Comparison of ENCODE assay signal across 17 mouse cellular contexts in genomic region chr2:61398633-61399032, GRCm38 (mm10).
DNase-seq lines count a peak whose midpoint lies in the region; ATAC-seq and TF ChIP-seq lines count a peak whose summit lies in the region.
"Had no signal": no experiment of that assay in that cellular context is flagged by ENCODE, and none has a peak within 500 bp of the region (broad histone marks: within the 10 kb centered on the region; RNA-seq: fewer than 3 reads in every experiment).

No protein-coding gene starts in this region.

- H3K9me3 ChIP-seq in forebrain, embryonic 14.5 days (replicated peaks; ENCODE audit: control insufficient read depth, low read length), result no peaks in the 10 kb centered on the region
- H3K9me3 ChIP-seq in forebrain, embryonic 12.5 days, result no peaks in the 10 kb centered on the region
- H3K9me3 ChIP-seq in hindbrain, embryonic 13.5 days, result no peaks in the 10 kb centered on the region
- no peaks in the 10 kb centered on the region for H3K9me3 ChIP-seq in hindbrain, embryonic 11.5 days (ENCODE audit: control insufficient read depth, low read length)
- H3K9me3 ChIP-seq in hindbrain, postnatal 0 days (ENCODE audit: low read length), result no peaks in the 10 kb centered on the region
- H3K9me3 ChIP-seq: midbrain, embryonic 12.5 days; stomach, embryonic 15.5 days had no signal

- H3K27me3 ChIP-seq in forebrain, embryonic 14.5 days (replicated peaks; ENCODE audit: control insufficient read depth, insufficient read depth, low read length), result no peaks in the 10 kb centered on the region
- H3K27me3 ChIP-seq in forebrain, embryonic 12.5 days, result peaks cover 4% of the 10 kb centered on the region; the same call in 1 of the 2 replicates
- no peaks in the 10 kb centered on the region for H3K27me3 ChIP-seq in hindbrain, embryonic 13.5 days
- H3K27me3 ChIP-seq in hindbrain, embryonic 11.5 days (ENCODE audit: control insufficient read depth, insufficient read depth, low read length), result no peaks in the 10 kb centered on the region
- H3K27me3 ChIP-seq in hindbrain, postnatal 0 days (ENCODE audit: insufficient read depth, low read length), result no peaks in the 10 kb centered on the region
- H3K27me3 ChIP-seq: midbrain, embryonic 12.5 days; stomach, embryonic 15.5 days had no signal

- WGBS in forebrain, embryonic 14.5 days, result 73% methylated on average over 9 of the region's 9 CpGs
- whole genome bisulfite sequencing in forebrain, embryonic 12.5 days, result 82% methylated on average over 9 of the region's 9 CpGs
- WGBS in hindbrain, embryonic 13.5 days, result 47% methylated on average over 9 of the region's 9 CpGs
- WGBS in hindbrain, embryonic 11.5 days, result 69% methylated on average over 9 of the region's 9 CpGs
- 45% methylated on average over 9 of the region's 9 CpGs for WGBS in hindbrain, postnatal 0 days

- no peak for ATAC-seq in forebrain, embryonic 14.5 days
- ATAC-seq in forebrain, embryonic 12.5 days (ENCODE audit: low FRiP score), result no peak
- no peak for ATAC-seq in hindbrain, embryonic 13.5 days (ENCODE audit: low FRiP score)
- ATAC-seq in hindbrain, embryonic 11.5 days (ENCODE audit: low FRiP score), result no peak
- ATAC-seq in hindbrain, postnatal 0 days, result no peak
- ATAC-seq: activated CD4-positive, CD25-positive, alpha-beta regulatory T cell, adult 4 months had no signal

- H3K36me3 ChIP-seq in forebrain, embryonic 14.5 days (ENCODE audit: control insufficient read depth, insufficient read depth, low read length), result no peaks in the 10 kb centered on the region
- H3K36me3 ChIP-seq in forebrain, embryonic 12.5 days (replicated peaks), result no peaks in the 10 kb centered on the region
- H3K36me3 ChIP-seq in hindbrain, embryonic 13.5 days, result no peaks in the 10 kb centered on the region
- no peaks in the 10 kb centered on the region for H3K36me3 ChIP-seq in hindbrain, embryonic 11.5 days (ENCODE audit: control insufficient read depth, insufficient read depth, low read length)
- no peaks in the 10 kb centered on the region for H3K36me3 ChIP-seq in hindbrain, postnatal 0 days (ENCODE audit: insufficient read depth, low read length)
- H3K36me3 ChIP-seq: midbrain, embryonic 12.5 days; stomach, embryonic 15.5 days had no signal

- no peak overlapping the region for H3K4me2 ChIP-seq in forebrain, embryonic 14.5 days (ENCODE audit: low read length)
- H3K4me2 ChIP-seq in forebrain, embryonic 12.5 days, result no peak overlapping the region
- H3K4me2 ChIP-seq in hindbrain, embryonic 13.5 days, result peak overlapping the region; percentile 22; the same call in 1 of the 2 replicates
- H3K4me2 ChIP-seq in hindbrain, embryonic 11.5 days (replicated peaks; ENCODE audit: low read depth, low read length), result no peak overlapping the region
- no peak overlapping the region for H3K4me2 ChIP-seq in hindbrain, postnatal 0 days (ENCODE audit: low read depth, low read length)
- H3K4me2 ChIP-seq: midbrain, embryonic 12.5 days; stomach, embryonic 15.5 days had no signal

- peaks cover 12% of the 10 kb centered on the region; the same call in 1 of the 2 replicates for H3K4me1 ChIP-seq in forebrain, embryonic 14.5 days (ENCODE audit: control insufficient read depth, insufficient read depth, low read length)
- peaks cover 5% of the 10 kb centered on the region for H3K4me1 ChIP-seq in forebrain, embryonic 12.5 days
- H3K4me1 ChIP-seq in hindbrain, embryonic 13.5 days (replicated peaks), result peaks cover 20% of the 10 kb centered on the region
- H3K4me1 ChIP-seq in hindbrain, embryonic 11.5 days (replicated peaks; ENCODE audit: control insufficient read depth, insufficient read depth, low read length), result no peaks in the 10 kb centered on the region
- H3K4me1 ChIP-seq in hindbrain, postnatal 0 days (ENCODE audit: insufficient read depth, low read length), result no peaks in the 10 kb centered on the region

- no peak overlapping the region for H3K9ac ChIP-seq in forebrain, embryonic 14.5 days (ENCODE audit: low read length)
- no peak overlapping the region for H3K9ac ChIP-seq in forebrain, embryonic 12.5 days
- H3K9ac ChIP-seq in hindbrain, embryonic 13.5 days, result no peak overlapping the region
- H3K9ac ChIP-seq in hindbrain, embryonic 11.5 days (ENCODE audit: low read depth, low read length), result no peak overlapping the region
- no peak overlapping the region for H3K9ac ChIP-seq in hindbrain, postnatal 0 days (replicated peaks; ENCODE audit: low read length)
- H3K9ac ChIP-seq: liver, embryonic 14.5 days; midbrain, embryonic 12.5 days; stomach, embryonic 15.5 days had no signal

- no peak overlapping the region for H3K4me3 ChIP-seq in forebrain, embryonic 14.5 days (ENCODE audit: low read depth, low read length)
- H3K4me3 ChIP-seq in forebrain, embryonic 12.5 days (replicated peaks), result no peak overlapping the region
- no peak overlapping the region for H3K4me3 ChIP-seq in hindbrain, embryonic 13.5 days
- H3K4me3 ChIP-seq in hindbrain, embryonic 11.5 days (ENCODE audit: low read depth, low read length), result no peak overlapping the region
- H3K4me3 ChIP-seq in hindbrain, postnatal 0 days (ENCODE audit: low read length), result no peak overlapping the region
- H3K4me3 ChIP-seq: erythroblast, embryonic 14.5 days; midbrain, embryonic 12.5 days; stomach, embryonic 15.5 days had no signal

- no peak overlapping the region for H3K27ac ChIP-seq in forebrain, embryonic 14.5 days (ENCODE audit: low read depth, low read length)
- H3K27ac ChIP-seq in forebrain, embryonic 12.5 days, result no peak overlapping the region
- H3K27ac ChIP-seq in hindbrain, embryonic 13.5 days, result peak overlapping the region; percentile 66
- no peak overlapping the region for H3K27ac ChIP-seq in hindbrain, embryonic 11.5 days (ENCODE audit: low read depth, low read length)
- no peak overlapping the region for H3K27ac ChIP-seq in hindbrain, postnatal 0 days
- H3K27ac ChIP-seq: liver, embryonic 14.5 days; midbrain, embryonic 12.5 days; stomach, embryonic 15.5 days had no signal

- no peak for TF ChIP-seq CTCF in hindbrain, postnatal 0 days (IDR thresholded peaks at IDR 0.05; ENCODE audit: low read depth)

- peak; percentile 24 for DNase-seq in forebrain, embryonic 14.5 days (ENCODE audit: low spot score)
- no peak for DNase-seq in hindbrain, embryonic 11.5 days (ENCODE audit: low spot score)
- peak; percentile 11 for DNase-seq in brain, adult 2 months (ENCODE audit: low read depth, low spot score)
- DNase-seq in hindbrain, postnatal 0 days (ENCODE audit: low spot score), result peak; percentile 32
- no peak for DNase-seq in thymus, postnatal 4 days
- DNase-seq in layer of hippocampus, postnatal 25 days (ENCODE audit: extremely low spot score in 1 of 2, low spot score in 1 of 2), result no peak
- DNase-seq: adrenal gland, postnatal 36 days; gastrocnemius, postnatal 10 days; lung, postnatal 4 days; spleen, adult 18-20 months had no signal

Comparison
In these comparisons a context has a peak if more than half of its experiments do, and no peak if none do; other contexts are left out.
1. DNase-seq: peak in forebrain, embryonic 14.5 days (single experiment), brain, adult 2 months (single experiment) and hindbrain, postnatal 0 days (single experiment); none in hindbrain, embryonic 11.5 days (single experiment), thymus, postnatal 4 days (single experiment) and layer of hippocampus, postnatal 25 days (0 of 2).